Mouse (Mus musculus) left cerebral cortex, postnatal 10 days (tissue): ENCODE data around the gene Tmem220. TPM values are rescaled to one million over a fixed set of nuclear protein-coding genes. Genes with fewer than 3 reads are reported as not detected.

Experiments used
- DNase-seq, 2 experiments: peaks; one replicate each; pipeline ENCODE4 v3.0.0; 2021 to 2022; ENCODE audit warnings: low spot score in 2 of 2, mixed read lengths in 1 of 2; ENCODE audit errors: extremely low spot score in 1 of 2
- intact Hi-C: fragments of 180-260 bp; cut with DNase I; formaldehyde crosslinking; loops from one replicate; pipeline ENCODE4 v1.15.1; 2025
- total RNA-seq, 2 experiments: library from RNA; stranded (reverse); gene quantifications; 2 replicates each; pipeline ENCODE4 v1.2.3; 2021

Gene Tmem220
- total RNA-seq: under 1 TPM; 0.43 to 0.51 TPM

DNA sequence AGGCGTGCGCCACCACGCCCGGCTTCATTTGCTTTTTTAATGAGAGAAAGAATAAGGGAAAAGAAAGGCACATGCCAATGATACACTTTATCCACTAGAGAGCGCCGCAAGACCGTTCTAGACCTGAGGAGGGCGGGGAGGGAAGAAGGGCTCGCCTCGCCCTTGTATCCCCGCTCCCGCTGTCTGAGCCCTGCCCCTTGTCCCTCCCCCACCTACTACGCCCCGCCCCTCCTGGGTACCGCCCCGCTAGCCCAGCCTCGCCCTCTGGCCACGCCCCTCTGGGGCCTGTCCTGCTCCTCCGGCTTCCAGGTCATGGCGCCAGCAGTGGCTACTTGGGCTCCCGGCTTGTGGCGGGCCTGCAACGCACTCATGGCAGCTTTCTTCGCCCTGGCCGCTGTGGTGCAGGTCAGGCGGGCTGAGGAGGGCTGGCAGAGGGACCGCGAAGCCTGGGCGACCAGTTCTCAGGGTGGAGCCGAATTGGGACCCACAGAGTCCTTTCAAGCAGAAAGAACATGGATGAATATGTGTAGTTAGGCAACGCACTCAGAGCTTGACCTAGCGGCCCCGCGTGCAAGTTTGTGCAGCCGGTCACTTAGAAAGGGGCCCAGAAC, at the start of gene Tmem220:
Gene Tmem220 (plus strand): TSS at position 288 of the 611 bp plus-strand sequence.
- intact Hi-C loops: loop anchor here (2.0 kb wide), 1 partner anchor 60 kb away; no protein-coding TSS in a partner anchor
- peak; percentile 79 to 94 for DNase-seq

DNA sequence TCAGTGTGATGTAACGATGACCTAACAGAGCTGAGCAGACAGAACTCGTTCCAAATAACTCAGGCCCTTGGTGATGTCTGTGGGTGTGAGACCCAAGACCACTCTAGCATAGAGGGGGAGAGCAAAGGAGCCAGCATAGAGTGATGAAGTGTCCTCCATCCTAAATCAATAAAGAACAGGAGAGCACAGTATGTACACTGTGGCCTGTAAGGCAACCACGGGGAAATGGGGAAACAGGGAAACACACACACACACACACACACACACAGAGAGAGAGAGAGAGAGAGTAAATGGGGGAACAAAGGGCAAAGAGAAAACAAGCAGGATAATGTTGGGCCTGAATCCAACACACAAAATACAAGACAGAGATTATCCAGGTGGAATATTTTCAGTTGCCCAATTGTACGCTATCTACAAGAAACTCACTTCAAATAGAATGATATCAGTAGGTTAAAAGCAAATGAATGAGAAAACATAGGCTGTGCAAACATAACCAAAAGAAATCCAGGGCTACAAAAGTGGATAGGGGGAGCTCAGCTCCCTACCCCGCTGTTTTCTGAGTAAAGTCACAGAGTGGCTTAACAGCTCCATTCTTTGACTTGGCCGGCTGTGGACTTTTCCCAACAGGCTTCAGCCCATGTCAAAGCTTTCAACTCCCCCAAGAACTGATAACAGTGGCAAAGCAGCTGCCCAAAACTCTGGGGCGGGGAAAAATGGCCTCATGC, 49.2 kb upstream of the Tmem220 start:
- no peak for DNase-seq
- intact Hi-C loops: no loop called here

DNA sequence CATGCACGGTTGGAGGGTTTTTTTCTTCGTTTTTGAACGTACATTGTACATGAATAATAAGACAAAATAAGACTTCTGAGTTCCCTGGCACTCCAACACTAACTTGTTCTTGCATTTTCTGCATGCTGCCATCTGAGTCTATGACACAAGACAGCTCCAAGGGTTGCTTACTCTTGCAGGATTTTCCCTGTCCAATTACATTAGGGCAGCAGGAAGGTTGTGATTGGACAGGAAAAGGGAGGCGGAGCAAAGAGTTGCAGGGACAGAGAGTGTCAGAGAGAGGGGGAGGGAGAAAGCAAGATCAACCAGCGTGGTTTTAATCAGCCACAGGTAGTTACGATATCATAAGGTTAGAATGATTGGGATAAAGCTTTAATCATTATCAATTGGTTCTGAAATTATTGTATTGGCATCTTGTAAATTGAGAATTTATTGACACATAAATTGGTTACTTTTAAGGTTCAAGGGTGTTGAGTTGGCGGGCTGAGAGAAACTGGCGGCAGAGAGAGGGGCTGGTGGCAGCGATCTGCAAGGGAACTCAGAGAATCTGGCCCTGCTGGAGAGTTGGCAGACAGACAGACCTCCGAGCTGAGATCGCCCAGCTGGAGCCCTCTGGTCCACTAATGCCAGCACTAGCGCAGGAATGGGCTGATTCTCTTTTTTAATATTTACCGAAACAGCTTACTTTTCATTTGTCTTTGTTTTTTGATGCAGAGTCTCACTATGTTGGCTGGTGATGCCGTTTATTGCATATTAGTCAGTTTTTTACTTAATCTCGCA, 43.4 kb upstream of the Tmem220 start:
- intact Hi-C loops: no loop called here
- no peak for DNase-seq

DNA sequence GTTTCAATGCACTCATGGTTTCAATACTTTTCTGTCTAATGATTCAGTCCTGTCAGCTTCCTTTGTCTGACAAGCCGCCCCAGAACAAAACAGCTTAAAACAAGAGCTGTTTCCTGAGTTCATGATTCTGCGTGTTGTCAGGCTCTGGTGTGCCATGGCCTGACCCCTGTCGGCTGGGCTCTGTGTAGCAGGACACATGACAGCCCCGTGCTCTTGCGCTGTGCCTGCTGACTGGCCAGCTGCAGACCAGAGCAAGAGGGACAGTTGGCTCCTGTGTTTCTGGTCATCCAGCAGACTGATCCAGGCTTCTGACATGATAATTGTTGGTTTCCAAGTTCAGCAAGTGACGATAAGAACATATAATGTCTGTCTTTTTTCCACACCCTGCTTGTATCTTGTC, 42.2 kb upstream of the Tmem220 start:
- DNase-seq: peak in 1 of 2 experiments; percentile 51
- intact Hi-C loops: no loop called here

DNA sequence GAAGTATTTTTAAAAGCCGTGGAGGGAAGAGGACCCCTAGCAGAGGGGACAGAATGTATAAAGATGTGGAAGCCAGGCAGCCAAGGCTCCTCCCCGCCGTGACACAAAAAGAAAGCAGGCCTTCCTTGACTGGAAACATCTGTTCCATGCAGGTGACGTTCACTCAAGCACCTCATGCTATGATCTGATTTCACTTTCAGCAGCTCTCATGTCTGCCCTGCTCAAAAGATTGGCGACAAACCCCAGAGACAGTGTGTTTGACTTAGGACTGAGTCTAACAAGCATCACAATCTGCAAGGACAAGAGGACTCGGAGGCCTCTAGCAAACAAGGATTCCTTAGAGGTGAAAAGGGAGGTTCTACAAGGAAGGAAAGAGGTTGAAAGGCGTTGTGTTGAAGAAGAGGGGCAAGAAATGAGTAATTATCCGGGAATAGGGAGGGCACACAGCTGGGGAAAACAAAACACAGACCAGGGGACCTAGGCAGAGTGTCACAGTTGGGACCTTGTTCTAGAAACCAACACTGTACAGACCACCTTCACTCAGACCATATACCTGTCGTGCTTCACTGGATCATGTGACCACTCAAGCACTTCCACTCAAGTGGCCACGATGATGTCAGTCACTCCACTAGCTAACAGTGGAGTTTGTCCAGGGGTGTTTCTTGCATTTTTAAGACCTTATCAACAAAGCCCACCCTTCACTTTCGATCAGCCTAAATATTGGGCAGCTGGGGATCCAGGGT, 41.4 kb upstream of the Tmem220 start:
- no peak for DNase-seq
- intact Hi-C loops: loop anchor here (2.0 kb wide), 2 partner anchors 37 to 77 kb away; no protein-coding TSS in a partner anchor

DNA sequence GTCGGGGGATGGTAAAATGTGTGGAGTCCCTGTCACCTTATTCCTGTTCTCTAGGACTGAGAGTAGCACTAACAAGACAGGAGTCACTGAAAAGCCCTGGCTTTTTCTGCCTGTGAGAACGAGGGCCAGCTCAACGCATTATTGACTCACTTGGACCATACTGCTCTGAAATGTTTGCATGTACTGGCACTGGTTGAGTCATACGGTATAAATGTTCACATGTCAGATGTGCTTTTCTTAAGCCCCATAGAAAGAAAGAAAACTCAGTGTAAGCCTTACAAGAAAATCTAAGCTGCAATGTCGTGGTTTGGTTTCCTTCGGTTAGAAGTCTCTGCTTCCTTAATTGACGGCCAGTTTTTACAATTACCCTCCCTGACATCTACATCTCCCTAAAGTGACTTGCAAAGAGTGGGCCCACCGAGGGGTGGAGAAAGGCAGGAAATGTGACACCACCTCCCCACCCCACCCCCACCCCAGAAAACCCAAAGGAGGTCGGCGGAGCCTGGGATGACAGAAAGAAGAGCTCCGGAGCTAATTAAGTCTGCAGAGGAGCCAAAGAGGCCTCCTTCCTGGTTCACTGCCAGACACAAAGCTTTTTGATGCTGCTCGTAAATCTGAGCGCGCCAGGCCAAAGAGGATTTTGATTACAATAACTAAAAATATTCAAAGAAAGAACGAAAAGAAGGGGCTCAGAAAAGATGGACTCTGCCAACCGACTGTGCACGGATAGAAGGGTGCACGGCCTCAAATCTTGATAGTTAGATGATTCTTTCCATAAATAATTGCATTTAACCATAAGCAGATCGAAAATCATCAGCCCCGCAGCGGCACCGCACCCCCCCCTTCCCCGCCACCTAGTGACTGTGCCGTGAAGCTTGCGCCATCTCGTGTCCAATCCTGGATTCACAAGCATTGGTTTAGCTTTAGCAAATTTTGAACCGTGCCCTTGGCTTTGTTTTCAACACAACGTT, 40.5 kb upstream of the Tmem220 start:
- peak; percentile 57 to 80 for DNase-seq
- intact Hi-C loops: loop anchor here (2.0 kb wide), 2 partner anchors 36 to 78 kb away; no protein-coding TSS in a partner anchor

DNA sequence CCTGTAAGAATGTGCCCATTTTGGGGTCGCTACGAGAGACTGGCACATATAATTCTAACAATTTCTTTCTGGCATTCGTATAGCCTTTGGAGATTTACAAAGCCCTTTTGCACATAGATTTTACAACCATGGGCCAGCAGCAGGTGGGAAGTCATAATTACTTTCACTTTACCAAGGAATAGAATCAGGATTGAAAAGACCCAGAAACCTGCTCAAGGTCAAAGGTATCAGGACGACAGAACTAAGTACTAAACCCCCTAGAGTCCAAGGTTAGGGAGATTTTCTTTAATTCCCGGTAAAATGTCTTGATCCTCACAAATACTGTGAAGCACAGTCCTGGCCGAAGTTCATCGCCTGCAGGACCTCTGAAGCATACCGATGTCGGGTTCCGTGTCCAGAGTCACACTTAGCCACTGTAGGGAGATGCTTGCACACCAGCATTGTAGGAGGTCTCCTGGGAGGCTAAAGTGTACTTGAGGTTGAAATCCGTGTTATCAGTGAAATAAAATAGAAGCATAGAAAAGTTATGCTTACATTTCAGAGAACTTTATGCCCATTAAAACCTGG, 39.7 kb upstream of the Tmem220 start:
- no peak for DNase-seq
- intact Hi-C loops: loop anchor here (2.0 kb wide), 2 partner anchors 36 to 78 kb away; no protein-coding TSS in a partner anchor

DNA sequence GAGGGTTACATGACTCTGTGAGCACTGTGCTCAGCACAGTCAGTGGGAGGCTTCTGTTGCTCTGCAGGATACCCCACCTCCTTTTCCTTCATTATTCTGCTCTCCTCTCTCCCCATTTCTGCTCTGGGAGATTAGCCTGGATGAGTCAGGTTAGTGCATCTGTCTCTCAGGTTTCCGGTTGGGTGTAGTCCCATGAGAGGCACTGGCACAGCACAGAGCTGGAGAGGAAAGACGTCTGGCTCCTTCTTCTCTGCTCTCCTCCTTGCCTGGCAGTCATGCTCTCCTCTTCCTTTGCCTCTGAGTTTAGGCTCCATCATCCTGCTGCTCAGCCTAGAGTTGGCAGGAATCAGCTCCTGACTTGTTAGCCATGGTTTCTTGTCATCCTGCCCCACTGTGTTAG, 32.8 kb upstream of the Tmem220 start:
- DNase-seq: no peak
- intact Hi-C loops: no loop called here

DNA sequence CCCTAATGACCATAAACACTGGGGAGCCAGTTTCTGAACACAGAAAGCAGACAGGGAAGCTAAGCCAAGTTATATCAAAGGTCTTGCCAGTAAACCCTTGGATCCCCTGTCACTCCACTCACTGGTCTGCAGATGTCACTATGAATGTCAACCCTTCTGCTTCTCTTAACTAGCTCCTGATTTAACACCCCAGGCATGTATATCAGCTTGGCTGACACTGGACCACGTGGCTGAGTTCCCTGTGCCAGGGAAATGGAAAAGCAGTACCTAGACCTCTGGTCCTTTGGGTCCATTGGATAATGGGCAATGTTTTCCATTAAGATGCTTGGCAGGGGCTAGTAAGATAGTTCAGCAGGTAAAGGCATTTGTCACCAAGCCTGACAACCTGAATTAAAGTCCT, 31.3 kb upstream of the Tmem220 start:
- intact Hi-C loops: no loop called here
- no peak for DNase-seq

DNA sequence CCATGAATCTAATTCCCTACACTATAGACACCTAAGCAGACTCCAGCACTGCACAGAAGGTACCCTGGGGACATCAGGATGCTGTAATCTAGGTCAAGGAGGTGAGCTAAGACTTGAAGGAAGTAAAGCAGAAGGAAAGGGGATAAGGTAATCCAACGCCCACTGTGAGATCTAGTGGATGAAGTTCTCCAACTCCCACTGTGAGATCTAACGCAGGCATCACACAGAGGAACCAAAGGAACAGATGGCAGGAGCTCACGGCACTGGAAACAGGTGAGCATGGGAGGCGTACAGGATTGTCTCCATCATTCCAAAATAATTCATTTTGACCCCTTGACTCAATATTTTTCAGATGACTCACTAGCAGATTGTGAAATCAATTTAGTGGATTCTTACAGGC, 28.5 kb upstream of the Tmem220 start:
- DNase-seq: no peak
- intact Hi-C loops: no loop called here

DNA sequence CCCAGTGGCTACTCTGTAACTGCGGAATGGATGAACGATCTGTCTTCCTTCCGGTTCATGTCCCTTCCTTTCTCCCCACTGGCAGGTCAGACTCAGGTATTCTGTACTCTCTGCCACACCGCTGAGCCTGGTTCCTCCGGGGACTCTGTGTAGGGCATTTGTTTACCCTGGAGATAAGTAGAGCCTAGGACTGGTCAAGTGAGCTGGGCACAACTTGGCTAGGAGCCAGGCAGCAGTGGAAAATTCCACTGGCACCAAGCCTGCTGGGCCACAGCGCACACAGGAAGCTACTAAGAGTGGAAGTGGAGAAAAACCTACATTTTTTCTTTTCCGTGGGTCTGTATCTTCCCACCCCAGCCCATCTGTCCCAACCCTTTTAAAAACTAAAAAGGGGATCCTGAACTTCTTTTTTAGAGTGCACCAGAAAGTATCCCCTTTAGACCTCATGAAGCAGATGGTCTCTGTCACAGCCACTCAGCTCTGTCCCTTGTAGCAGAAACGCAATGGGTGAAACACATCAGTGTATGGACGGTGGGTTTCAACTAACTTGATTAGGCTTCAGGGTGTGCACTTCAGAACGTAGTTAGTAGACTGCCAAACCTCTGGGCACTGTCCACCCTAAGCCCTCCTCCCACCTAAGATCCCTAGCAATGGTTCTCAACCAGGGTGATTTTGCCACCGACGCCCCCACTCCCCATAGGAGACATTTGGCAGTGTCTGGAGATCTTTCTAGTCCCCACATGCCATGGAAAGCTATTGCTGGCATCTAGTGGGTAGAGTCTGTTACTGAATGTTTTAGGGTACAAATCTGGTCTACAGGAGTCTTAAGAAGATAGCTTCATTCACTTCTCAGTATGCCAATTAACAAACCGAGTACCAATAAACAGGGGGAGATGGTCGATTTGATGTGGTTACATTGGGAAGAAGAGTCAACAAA, 26.2 kb upstream of the Tmem220 start:
- DNase-seq: peak in 1 of 2 experiments; percentile 46
- intact Hi-C loops: no loop called here

DNA sequence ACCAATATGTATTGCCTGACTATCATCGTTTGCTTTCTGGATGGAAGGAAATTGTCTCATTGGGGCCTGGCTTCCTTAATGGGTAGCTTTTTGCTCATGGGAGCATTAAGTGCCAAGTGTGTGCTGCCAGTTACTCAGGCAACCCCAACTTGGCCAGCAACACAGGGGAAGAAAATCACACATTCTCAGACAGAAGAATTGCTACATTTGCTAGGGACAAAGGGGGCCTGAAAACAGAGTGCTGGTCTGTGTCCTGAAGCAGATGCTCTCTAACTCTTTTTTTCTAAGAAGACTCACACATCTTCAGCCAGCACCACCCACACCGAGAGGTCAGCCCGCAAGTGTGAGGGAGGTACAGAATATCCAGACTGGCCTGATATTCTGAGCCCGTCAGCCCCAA, 24.3 kb upstream of the Tmem220 start:
- intact Hi-C loops: no loop called here
- no peak for DNase-seq

DNA sequence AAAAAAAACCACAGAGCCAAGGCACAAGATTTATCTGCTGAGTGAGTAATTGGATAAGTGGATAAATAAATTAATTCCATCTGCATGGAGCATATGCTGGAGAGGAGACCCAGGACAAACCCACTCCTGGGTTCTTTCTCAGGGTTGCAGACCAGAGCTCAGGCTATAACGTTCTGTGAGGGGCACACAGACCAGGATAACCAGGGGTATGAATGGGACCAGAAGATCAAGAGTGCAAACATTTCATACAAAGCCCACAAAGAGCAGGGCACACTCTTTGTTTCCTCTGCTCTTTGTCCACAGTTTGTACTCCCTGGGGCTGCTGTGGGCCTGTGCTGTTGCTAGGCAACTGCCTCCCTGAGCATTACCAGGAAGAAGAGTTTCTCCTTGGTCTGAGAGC, 23.2 kb upstream of the Tmem220 start:
- intact Hi-C loops: no loop called here
- no peak for DNase-seq

DNA sequence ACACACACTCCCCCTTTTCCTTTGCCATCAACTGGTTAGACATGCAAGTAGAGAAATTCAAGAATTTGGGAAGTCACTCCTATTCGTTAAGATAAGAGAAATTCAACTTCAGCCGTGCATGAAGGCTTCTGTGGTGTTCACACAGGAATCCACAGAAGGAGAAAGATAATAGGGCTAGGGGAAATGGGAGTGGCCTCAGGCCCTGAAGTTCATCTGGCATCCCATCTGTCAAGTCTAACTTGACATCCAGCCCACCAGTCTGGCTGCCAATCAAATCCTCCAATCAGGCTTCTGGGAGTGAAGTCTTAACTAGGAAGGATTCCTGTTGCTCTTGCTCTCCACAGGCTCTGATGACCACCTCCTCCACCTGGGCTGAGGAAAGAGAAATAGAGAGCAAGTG, 22.0 kb upstream of the Tmem220 start:
- no peak for DNase-seq
- intact Hi-C loops: no loop called here

DNA sequence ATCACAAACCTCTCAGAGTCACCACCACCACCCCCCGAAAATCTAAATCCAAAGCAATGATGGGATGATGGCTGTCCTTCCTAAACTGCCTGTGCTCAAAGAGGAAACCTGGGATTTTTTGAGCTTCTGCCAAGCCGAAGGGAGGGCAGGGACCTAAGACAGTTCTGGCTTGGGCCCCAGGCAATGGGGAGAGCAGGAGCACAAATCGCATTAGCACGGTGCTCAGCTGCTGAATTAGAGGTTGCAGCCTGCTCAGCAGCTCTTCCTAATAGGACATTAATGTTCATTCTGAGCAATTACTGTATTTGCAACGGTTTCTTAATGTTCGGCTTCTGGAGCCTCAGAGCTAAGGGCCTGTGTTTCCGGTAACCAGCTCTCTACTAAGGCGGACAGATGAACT, 17.0 kb upstream of the Tmem220 start:
- DNase-seq: no peak
- intact Hi-C loops: no loop called here

DNA sequence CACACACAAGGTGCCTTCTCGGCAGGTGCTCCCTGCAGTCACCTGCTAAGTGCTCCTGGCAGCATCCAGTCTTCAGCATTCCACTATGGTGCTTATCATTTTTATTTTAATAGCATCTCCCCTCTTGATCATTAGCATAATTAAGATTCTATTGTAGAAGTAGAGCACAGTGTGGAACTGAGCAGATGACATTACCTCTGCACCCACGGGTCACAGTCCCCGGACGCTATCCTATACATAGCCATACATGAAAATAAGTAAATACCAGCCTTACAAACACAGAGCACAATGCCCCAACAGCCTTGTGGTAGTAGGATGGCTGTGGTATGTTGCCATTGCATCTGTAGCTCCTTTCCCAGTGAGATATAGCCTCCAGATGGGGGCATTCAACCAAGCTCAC, 16.4 kb upstream of the Tmem220 start:
- intact Hi-C loops: no loop called here
- DNase-seq: no peak

DNA sequence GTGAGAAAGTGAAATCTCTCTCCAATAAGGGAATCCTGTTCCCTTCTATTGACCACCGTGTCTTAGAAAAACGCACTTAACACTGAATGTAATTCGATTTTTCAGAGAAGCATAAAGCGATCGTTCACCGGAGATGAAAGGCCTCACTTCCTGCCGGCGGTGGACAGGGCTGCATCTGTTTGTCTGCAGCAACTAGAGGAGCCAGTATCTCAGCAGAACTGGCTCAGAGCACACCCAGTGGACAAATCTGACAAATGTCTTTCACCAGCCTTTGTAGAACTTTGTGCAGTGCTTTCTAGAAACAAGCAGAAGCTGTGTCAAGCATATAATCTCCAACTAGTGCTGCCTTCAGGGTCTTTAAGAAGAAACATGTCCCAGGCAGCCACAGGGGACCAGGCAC, 14.5 kb upstream of the Tmem220 start:
- DNase-seq: peak in 1 of 2 experiments; percentile 43

More for the DNA sequence above, 14.5 kb upstream of the Tmem220 start:
- intact Hi-C loops: no loop called here
